Mouse (Mus musculus): Measurements from ENCODE around the gene Ccdc115. TPM values are rescaled to one million over a fixed set of nuclear protein-coding genes. Genes with fewer than 3 reads are reported as not detected.

Ccdc115 gene
- polyA plus RNA-seq, 1 experiment from 2014 or later: 65.2 TPM

DNA sequence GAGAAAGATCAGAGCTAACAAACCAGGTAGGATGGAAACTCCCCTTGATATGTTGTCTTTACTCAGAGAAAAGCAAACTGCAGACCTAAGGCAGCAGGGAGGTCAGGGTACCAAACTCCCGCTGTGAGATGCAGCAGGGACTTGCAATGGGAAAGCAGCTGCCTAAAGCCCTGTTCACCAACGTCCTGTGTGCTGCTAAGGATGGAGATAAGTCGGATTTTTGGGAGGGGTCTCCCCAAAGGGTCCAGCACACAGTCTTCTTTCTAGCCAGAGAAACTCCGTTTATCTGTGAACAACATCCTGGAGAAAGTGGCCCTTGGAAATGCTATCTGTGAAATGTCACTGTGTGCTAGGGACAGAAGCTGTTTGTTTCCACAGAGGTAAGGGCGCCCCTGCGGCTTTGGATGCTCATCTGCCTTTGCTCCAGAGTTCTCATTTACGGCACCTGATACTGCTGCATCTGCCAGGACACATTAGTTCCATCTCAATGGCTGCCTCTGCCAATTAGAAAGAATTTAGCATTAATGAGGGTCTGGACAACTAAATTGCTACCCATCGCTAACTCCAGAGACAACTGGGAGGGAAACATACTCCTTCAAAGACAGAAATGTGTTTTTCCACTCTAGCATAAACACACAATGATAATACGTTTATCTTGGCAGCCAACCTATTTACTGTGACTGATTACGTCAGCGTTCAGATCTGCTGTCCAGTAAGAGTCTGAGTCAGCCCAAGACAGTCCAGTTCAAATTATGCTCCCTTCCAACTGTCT lies 40.1 kb downstream of the Ccdc115 start:
- no peak overlapping the region for H3K9ac ChIP-seq (ENCODE audit: low read depth, low read length)

DNA sequence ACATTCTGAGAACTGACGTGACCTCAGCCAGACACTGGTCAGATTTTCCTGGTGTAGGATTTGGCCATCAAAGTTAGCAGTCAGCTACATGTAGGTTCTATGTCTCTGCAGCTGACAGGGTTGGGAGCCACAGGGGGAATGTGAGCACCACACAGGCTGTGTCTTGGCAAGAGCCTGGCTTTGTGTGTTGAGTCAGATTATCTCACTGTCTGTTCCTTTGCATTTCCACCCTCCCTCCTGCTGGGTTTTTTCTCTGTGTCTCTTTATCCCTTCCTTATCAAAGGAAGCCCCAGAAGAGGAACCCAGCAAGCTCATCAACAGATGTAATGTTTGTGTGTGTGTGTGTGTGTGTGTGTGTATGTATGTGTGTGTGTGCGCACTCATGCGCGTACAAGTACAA lies 43.2 kb downstream of the Ccdc115 start:
- ATAC-seq: no peak
- Histone ChIP-seq H3K4me1 (ENCODE audit: control insufficient read depth, insufficient read depth, low read length) (no peaks in the 10 kb centered on the region), H3K27me3 (ENCODE audit: control insufficient read depth, insufficient read depth, low read depth, low read length) (no peaks in the 10 kb centered on the region), H3K27ac (ENCODE audit: low read length) (no peak overlapping the region), H3K4me3 (ENCODE audit: low read depth, low read length) (no peak overlapping the region), H3K9me3 (replicated peaks; ENCODE audit: control insufficient read depth, low read length, poor library complexity, severe bottlenecking) (no peaks in the 10 kb centered on the region), H3K4me2 (ENCODE audit: low read length) (no peak overlapping the region), H3K9ac (ENCODE audit: low read depth, low read length) (no peak overlapping the region), H3K36me3 (ENCODE audit: control insufficient read depth, insufficient read depth, low read length) (no peaks in the 10 kb centered on the region)
- 63% methylated on average over 4 of the region's 4 CpGs for WGBS

More for the DNA sequence above, 40.1 kb downstream of the Ccdc115 start:
- Histone ChIP-seq H3K27me3 (ENCODE audit: control insufficient read depth, insufficient read depth, low read depth, low read length) (no peaks in the 10 kb centered on the region), H3K4me3 (ENCODE audit: low read depth, low read length) (no peak overlapping the region), H3K27ac (ENCODE audit: low read length) (no peak overlapping the region), H3K9me3 (replicated peaks; ENCODE audit: control insufficient read depth, low read length, poor library complexity, severe bottlenecking) (no peaks in the 10 kb centered on the region), H3K36me3 (ENCODE audit: control insufficient read depth, insufficient read depth, low read length) (no peaks in the 10 kb centered on the region), H3K4me1 (ENCODE audit: control insufficient read depth, insufficient read depth, low read length) (no peaks in the 10 kb centered on the region), H3K4me2 (ENCODE audit: low read length) (no peak overlapping the region)
- WGBS: 40% methylated on average over 11 of the region's 11 CpGs
- ATAC-seq: no peak

DNA sequence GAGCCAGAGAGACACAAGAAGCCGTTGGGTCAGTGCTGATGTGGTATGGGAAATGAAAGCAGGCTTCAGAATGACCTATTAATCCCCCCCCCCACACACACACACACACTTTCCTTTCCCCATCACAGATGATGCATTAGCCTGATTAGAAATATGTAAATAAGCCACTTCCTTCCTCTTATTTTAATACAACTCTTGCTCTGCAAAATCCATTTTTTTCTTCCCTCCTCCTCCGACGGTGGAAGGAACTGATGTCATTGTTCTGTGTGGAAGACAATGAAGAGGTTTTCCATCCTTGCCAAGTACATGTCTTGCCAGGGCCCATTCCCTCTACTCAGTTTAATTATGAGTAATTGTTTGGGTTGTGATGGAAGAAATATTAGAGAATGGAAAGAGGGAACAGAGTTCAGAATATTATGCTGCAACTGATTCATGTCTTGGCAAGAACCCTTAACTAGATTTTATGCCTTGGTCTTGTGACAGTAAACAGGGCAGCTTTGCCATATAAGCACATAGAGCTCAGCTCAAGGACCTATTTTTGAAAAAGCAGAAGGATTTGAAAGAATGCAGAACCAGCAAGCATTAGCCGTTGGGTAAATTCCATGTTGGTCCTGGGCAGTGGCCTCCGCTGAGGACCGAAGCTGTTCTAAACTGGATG lies 50.1 kb downstream of the Ccdc115 start:
- Histone ChIP-seq H3K27me3 (ENCODE audit: control insufficient read depth, insufficient read depth, low read depth, low read length) (no peaks in the 10 kb centered on the region), H3K9me3 (replicated peaks; ENCODE audit: control insufficient read depth, low read length, poor library complexity, severe bottlenecking) (no peaks in the 10 kb centered on the region), H3K4me3 (ENCODE audit: low read depth, low read length) (no peak overlapping the region), H3K4me1 (ENCODE audit: control insufficient read depth, insufficient read depth, low read length) (no peaks in the 10 kb centered on the region), H3K9ac (ENCODE audit: low read depth, low read length) (no peak overlapping the region), H3K36me3 (ENCODE audit: control insufficient read depth, insufficient read depth, low read length) (no peaks in the 10 kb centered on the region), H3K4me2 (ENCODE audit: low read length) (no peak overlapping the region), H3K27ac (ENCODE audit: low read length) (no peak overlapping the region)
- WGBS: 80% methylated on average over 6 of the region's 6 CpGs
- ATAC-seq: no peak

DNA sequence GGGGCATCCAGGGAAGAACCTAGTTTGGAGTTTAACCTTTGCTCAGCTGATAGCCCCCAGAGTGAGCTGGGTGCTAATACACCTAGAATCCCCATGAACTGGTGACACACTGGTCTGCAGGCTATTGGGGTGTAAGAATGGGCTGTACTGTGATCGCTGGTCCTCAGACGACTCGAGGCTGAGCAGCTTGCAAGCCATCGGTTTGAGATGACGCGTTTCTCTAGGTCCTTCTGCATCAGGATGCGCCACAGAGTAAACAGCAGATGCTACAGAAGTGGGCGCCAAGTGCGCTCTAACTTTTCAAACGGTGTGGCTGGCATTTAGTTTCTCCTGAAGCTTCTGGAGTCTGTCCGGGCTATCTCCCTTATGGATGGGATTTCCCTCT lies 50.6 kb downstream of the Ccdc115 start:
- Histone ChIP-seq H3K9ac (ENCODE audit: low read depth, low read length) (no peak overlapping the region), H3K27ac (ENCODE audit: low read length) (no peak overlapping the region), H3K4me3 (ENCODE audit: low read depth, low read length) (no peak overlapping the region), H3K36me3 (ENCODE audit: control insufficient read depth, insufficient read depth, low read length) (no peaks in the 10 kb centered on the region), H3K9me3 (replicated peaks; ENCODE audit: control insufficient read depth, low read length, poor library complexity, severe bottlenecking) (no peaks in the 10 kb centered on the region), H3K4me1 (ENCODE audit: control insufficient read depth, insufficient read depth, low read length) (no peaks in the 10 kb centered on the region), H3K4me2 (ENCODE audit: low read length) (no peak overlapping the region), H3K27me3 (ENCODE audit: control insufficient read depth, insufficient read depth, low read depth, low read length) (no peaks in the 10 kb centered on the region)
- 93% methylated on average over 11 of the region's 11 CpGs for WGBS
- no peak for ATAC-seq

DNA sequence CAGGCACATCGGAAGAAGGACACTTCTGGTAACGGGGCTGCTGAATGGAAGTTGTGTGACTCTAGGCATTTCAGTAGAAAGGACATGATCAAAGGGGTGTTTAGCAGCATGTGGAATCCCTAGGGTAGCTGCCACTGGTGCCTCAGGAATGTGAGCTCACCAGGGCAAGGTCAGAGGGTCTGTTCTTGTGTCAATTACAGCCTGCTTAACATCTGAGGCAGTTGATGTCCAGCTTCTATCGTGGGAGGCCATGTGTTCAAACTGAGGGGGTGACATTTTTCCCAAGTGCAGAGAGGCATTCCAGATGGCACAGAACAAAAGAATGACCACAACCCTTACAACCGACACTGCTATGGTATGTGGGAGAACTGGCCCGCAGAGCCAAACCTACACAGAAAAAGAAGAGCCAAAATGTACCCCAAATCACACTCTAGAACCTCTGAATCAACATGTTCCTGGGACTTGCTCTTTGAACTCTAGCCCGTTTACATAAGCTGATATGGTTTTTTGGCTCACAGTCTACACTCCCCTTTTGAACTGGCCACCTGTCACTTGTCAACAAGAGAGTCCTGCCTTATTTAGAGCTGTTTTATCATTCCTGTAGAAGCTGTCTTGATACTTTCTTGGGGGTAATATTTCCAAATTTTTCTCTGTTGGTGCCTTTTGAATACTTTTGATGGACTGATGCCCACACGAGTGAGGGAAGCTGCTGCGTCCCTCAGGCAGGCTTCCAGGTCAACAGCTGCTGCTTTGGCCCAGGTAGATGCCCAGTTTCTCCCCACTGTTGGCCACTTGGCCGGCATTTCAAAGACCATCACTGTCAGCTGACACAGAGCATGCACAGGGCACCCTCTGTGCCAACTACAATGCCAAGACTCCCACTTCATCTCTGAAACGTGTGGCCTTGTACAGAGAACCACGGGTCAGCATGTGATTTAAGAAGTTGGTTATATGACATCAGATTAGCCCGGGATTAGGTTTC lies 51.8 kb downstream of the Ccdc115 start:
- Histone ChIP-seq H3K9ac (ENCODE audit: low read depth, low read length) (no peak overlapping the region), H3K4me3 (ENCODE audit: low read depth, low read length) (no peak overlapping the region), H3K27ac (ENCODE audit: low read length) (no peak overlapping the region), H3K27me3 (ENCODE audit: control insufficient read depth, insufficient read depth, low read depth, low read length) (no peaks in the 10 kb centered on the region), H3K4me1 (ENCODE audit: control insufficient read depth, insufficient read depth, low read length) (no peaks in the 10 kb centered on the region), H3K36me3 (ENCODE audit: control insufficient read depth, insufficient read depth, low read length) (no peaks in the 10 kb centered on the region), H3K4me2 (ENCODE audit: low read length) (no peak overlapping the region), H3K9me3 (replicated peaks; ENCODE audit: control insufficient read depth, low read length, poor library complexity, severe bottlenecking) (no peaks in the 10 kb centered on the region)
- no peak for ATAC-seq
- 64% methylated on average over 12 of the region's 12 CpGs for WGBS

Small RNA genes within 50 kb of the gene (microRNA-seq; reads per million reads assigned to microRNA genes)
- 0.69 reads per million for gene Mir5103

Other genes starting within 250 kb of the Ccdc115 start
- gene Imp4, start 179 bp upstream of the Ccdc115 start, polyA plus RNA-seq (2015; fragmentation: Nextera tagmentation; extraction: Ambion mirVana): 49.3 and 52.2 TPM in 2 replicates
- gene Ptpn18, start 20.1 kb upstream of the Ccdc115 start, polyA plus RNA-seq (2015; fragmentation: Nextera tagmentation; extraction: Ambion mirVana): 2.9 and 3.4 TPM in 2 replicates
- not detected in 2 replicates for gene Prss39, start 58.7 kb upstream of the Ccdc115 start, polyA plus RNA-seq (2015; fragmentation: Nextera tagmentation; extraction: Ambion mirVana)
- 0.60 TPM in 1 of 2 replicates, not detected in the other for gene Cfc1, start 96.0 kb upstream of the Ccdc115 start, polyA plus RNA-seq (2015; fragmentation: Nextera tagmentation; extraction: Ambion mirVana)
- 0.25 TPM in 1 of 2 replicates, not detected in the other for gene Prss40, start 121.3 kb upstream of the Ccdc115 start, polyA plus RNA-seq (2015; fragmentation: Nextera tagmentation; extraction: Ambion mirVana)
- 36.9 and 38.1 TPM in 2 replicates for gene Amer3, start 140.0 kb upstream of the Ccdc115 start, polyA plus RNA-seq (2015; fragmentation: Nextera tagmentation; extraction: Ambion mirVana)

Data from midbrain, embryonic 16.5 days (tissue).